Mouse (Mus musculus) lung, adult 2 months (tissue): ENCODE measurements around the gene Bax. TPM values are rescaled to one million over a fixed set of nuclear protein-coding genes. Genes with fewer than 3 reads are reported as not detected.
"Not testable (repeated sequence)": the region's sequence is repeated elsewhere in the genome, so short reads cannot be mapped to it uniquely, and the experiment has no call there.

Experiments used
- DNase-seq: peaks from one replicate; pipeline ENCODE4 v3.0.0; 2022
- H3K4me1 ChIP-seq: fragments of 200-500 bp; 2 replicates; pipeline ENCODE4 v1.6.1; 2011; ENCODE audit warnings: low read length; ENCODE audit not compliant: control insufficient read depth, insufficient read depth
- H3K4me3 ChIP-seq: fragments of 200-500 bp; replicated peaks from 2 replicates; pipeline ENCODE3; 2011; ENCODE audit warnings: low read depth, mild to moderate bottlenecking, control low read depth, low read length; ENCODE audit errors: extremely low read depth
- CTCF ChIP-seq: fragments of 200-500 bp; IDR thresholded peaks from 2 replicates; pipeline ENCODE4 v1.5.1; 2011; ENCODE audit warnings: mild to moderate bottlenecking, low read length, control low read depth; ENCODE audit not compliant: insufficient read depth
- POLR2A ChIP-seq: fragments of 200-500 bp; IDR thresholded peaks from 2 replicates; pipeline ENCODE4 v1.6.1; 2011; ENCODE audit warnings: low read depth, mild to moderate bottlenecking, control low read depth, low read length, borderline replicate concordance; ENCODE audit errors: extremely low read depth
- WGBS: fragments of 180-500 bp; shearing (Covaris S2); methylation state at CpG from one replicate; pipeline ENCODE4 v1.1.7; 2018; 5-methylcytosine and 5-hydroxymethylcytosine counted together
- polyA plus RNA-seq: library from polyadenylated mRNA; depleted of rRNA; stranded (reverse); fragments of >200 nt; gene quantifications from 2 replicates; pipeline ENCODE4 v1.2.3, GENCODE M21; 2012

Bax gene
- polyA plus RNA-seq, 1 experiment: 128 TPM

GRCm38 (mm10) chr7:45463987-45464778, 2.5 kb downstream of the Bax start:
- TF ChIP-seq CTCF (no peak), POLR2A (no peak)
- Histone ChIP-seq H3K4me1 (peaks cover 10% of the 10 kb centered on the region), H3K4me3 (no peak overlapping the region)
- DNase-seq: no peak
- 92% methylated on average over 7 of the region's 7 CpGs for WGBS

GRCm38 (mm10) chr7:45462868-45463267, 3.8 kb downstream of the Bax start:
- DNase-seq, H3K4me3 ChIP-seq: not testable (repeated sequence)
- 74% methylated on average over 4 of the region's 4 CpGs for WGBS
- peaks cover 10% of the 10 kb centered on the region for H3K4me1 ChIP-seq

GRCm38 (mm10) chr7:45462325-45462724, 4.4 kb downstream of the Bax start:
- Histone ChIP-seq H3K4me1 (peaks cover 14% of the 10 kb centered on the region), H3K4me3 (no peak overlapping the region)
- no peak for DNase-seq
- TF ChIP-seq CTCF (no peak), POLR2A (no peak)
- WGBS: 81% methylated on average over 4 of the region's 4 CpGs

GRCm38 (mm10) chr7:45461781-45462180, 4.9 kb downstream of the Bax start:
- TF ChIP-seq POLR2A (no peak), CTCF (no peak)
- Histone ChIP-seq H3K4me3 (no peak overlapping the region), H3K4me1 (peaks cover 14% of the 10 kb centered on the region)
- WGBS: 93% methylated on average over 4 of the region's 4 CpGs
- no peak for DNase-seq

- DNase-seq: no peak
- Histone ChIP-seq H3K4me3 (no peak overlapping the region), H3K4me1 (peaks cover 14% of the 10 kb centered on the region)
- WGBS: 87% methylated on average over 4 of the region's 5 CpGs
- TF ChIP-seq CTCF (no peak), POLR2A (no peak)
These were observed 5.4 kb downstream of the Bax start for GRCm38 (mm10) chr7:45461326-45461725.

- peak; percentile 77 for DNase-seq
- Histone ChIP-seq H3K4me1 (peaks cover 10% of the 10 kb centered on the region), H3K4me3 (no peak overlapping the region)
- WGBS: 19% methylated on average over 13 of the region's 13 CpGs
- TF ChIP-seq CTCF: no peak
- TF ChIP-seq POLR2A: peak; percentile 48; the same call in 1 of the 2 replicates
These were observed 5.8 kb downstream of the Bax start for GRCm38 (mm10) chr7:45460860-45461314.

- 55% methylated on average over 7 of the region's 7 CpGs for WGBS
- Histone ChIP-seq H3K4me3 (no peak overlapping the region), H3K4me1 (peaks cover 6% of the 10 kb centered on the region)
- TF ChIP-seq CTCF: no peak
- TF ChIP-seq POLR2A: no peak
- DNase-seq: peak; percentile 49
These were observed 6.3 kb downstream of the Bax start for GRCm38 (mm10) chr7:45460377-45460776.

GRCm38 (mm10) chr7:45459564-45460140, 7.0 kb downstream of the Bax start, which contains the start of gene Ftl1:
TSS of gene Ftl1 (minus strand) at chr7:45459884.
- under 1% methylated on average over 29 of the region's 37 CpGs for WGBS
- DNase-seq: peak; percentile 94
- TF ChIP-seq POLR2A: peak; percentile 95

GRCm38 (mm10) chr7:45458748-45459563, 7.7 kb downstream of the Bax start:
- Histone ChIP-seq H3K4me1 (peaks cover 6% of the 10 kb centered on the region), H3K4me3 (peak overlapping the region; percentile 87)
- peak; percentile 76 for DNase-seq
- TF ChIP-seq POLR2A (peak; percentile 70; the same call in 1 of the 2 replicates), CTCF (no peak)
- WGBS: 1% methylated on average over 43 of the region's 43 CpGs

More at GRCm38 (mm10) chr7:45459564-45460140, 7.0 kb downstream of the Bax start, which contains the start of gene Ftl1:
- H3K4me3 ChIP-seq: peak within 1 kb of the TSS; percentile 87
- H3K4me1 ChIP-seq: not testable (repeated sequence)
